Mouse (Mus musculus) intestine, embryonic 16.5 days (tissue): ENCODE measurements around the gene Hilpda. TPM values are rescaled to one million over a fixed set of nuclear protein-coding genes. Genes with fewer than 3 reads are reported as not detected.
A peak's percentile ranks its signal among the peaks of the same experiment; 100 is the strongest.

ENCODE experiments used
- ATAC-seq: fragments of 200-750 bp; cut with Nextera tagmentation; 2 replicates; pipeline ENCODE4 v1.8.0; 2017; ENCODE audit warnings: moderate TSS enrichment, moderate library complexity
- H3K27ac ChIP-seq: fragments of 300-500 bp; sonication (generic); 2 replicates; pipeline ENCODE4 v1.5.1; 2014; ENCODE audit warnings: mild to moderate bottlenecking, low read length
- H3K27me3 ChIP-seq: fragments of 300-500 bp; sonication (generic); replicated peaks from 2 replicates; pipeline ENCODE4 v1.6.1; 2014; ENCODE audit warnings: low read length, control low read depth, mixed read lengths; ENCODE audit not compliant: control insufficient read depth, insufficient read depth
- H3K36me3 ChIP-seq: fragments of 300-500 bp; sonication (generic); 2 replicates; pipeline ENCODE4 v1.6.1; 2014; ENCODE audit warnings: low read length, control low read depth; ENCODE audit not compliant: control insufficient read depth, insufficient read depth
- H3K4me1 ChIP-seq: fragments of 300-500 bp; sonication (generic); 2 replicates; pipeline ENCODE4 v1.6.1; 2014; ENCODE audit warnings: low read length, control low read depth, mixed read lengths; ENCODE audit not compliant: control insufficient read depth, insufficient read depth
- H3K4me2 ChIP-seq: fragments of 300-500 bp; sonication (generic); 2 replicates; pipeline ENCODE4 v1.6.1; 2014; ENCODE audit warnings: low read depth, low read length, control low read depth
- H3K4me3 ChIP-seq: fragments of 300-500 bp; sonication (generic); 2 replicates; pipeline ENCODE4 v1.5.1; 2014; ENCODE audit warnings: mild to moderate bottlenecking, low read length
- H3K9ac ChIP-seq: fragments of 300-500 bp; sonication (generic); 2 replicates; pipeline ENCODE4 v1.6.1; 2014; ENCODE audit warnings: low read depth, low read length
- H3K9me3 ChIP-seq: fragments of 300-500 bp; sonication (generic); 2 replicates; pipeline ENCODE4 v1.6.1; 2016; ENCODE audit warnings: low read length, control low read depth; ENCODE audit not compliant: control insufficient read depth
- WGBS: fragments of 180-500 bp; shearing (Covaris S2); extraction: QIAGEN DNeasy Blood & Tissue Kit; methylation state at CpG from one replicate; pipeline ENCODE4 v1.1.7; 2014; 5-methylcytosine and 5-hydroxymethylcytosine counted together
- polyA plus RNA-seq: library from polyadenylated mRNA; unstranded; fragments of >200 nt; fragmentation: Nextera tagmentation; extraction: Ambion mirVana; gene quantifications from 2 replicates; pipeline ENCODE4 v1.2.1, GENCODE M21; 2015

Hilpda gene
- polyA plus RNA-seq, 1 experiment from 2014 or later = 27.8 TPM

DNA sequence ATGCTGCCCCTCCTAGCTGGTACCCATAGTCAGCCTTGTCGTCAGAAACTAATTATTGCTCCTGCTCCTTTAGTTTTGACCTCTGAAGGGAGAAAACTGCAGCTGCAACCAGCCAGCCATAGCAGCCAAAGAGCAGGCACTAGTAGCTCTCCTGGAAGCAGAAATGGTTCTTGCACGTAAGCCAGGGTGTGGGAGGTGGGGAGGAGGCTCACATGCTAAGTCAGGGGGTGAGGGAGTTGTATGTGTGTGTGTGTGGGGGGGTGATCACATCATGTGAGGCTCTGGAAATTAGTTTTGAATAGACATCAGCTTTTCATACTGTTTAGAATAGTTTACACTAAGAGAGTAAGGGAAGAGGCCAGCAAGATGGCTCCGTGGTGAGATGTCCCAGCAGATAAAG lies 45.7 kb downstream of the Hilpda start:
- Histone ChIP-seq H3K36me3 (no peaks in the 10 kb centered on the region), H3K27ac (no peak overlapping the region), H3K9ac (no peak overlapping the region), H3K9me3 (no peaks in the 10 kb centered on the region), H3K27me3 (no peaks in the 10 kb centered on the region), H3K4me2 (no peak overlapping the region), H3K4me3 (no peak overlapping the region), H3K4me1 (no peaks in the 10 kb centered on the region)
- ATAC-seq = no peak
- 61% methylated on average over 3 of the region's 3 CpGs for WGBS

DNA sequence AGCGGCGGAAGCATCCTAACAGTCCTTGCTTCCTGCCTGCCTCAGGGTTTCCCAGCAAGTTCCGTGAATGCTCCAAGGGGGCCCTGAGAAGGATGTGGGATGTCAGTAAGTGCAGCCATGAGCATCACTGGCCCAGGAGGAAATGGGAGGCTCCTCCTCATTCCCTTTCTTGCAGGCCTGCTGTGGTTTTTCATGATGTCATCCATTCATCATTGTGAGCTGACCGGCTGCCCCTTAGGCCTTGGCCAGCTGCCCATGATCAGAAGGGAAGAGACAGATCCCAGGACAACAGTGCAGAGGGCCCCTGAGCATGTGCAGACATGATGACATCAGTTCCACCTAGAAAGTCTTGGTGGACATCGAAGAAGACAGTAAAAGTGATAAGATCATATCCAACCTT lies 46.6 kb downstream of the Hilpda start, which contains the start of gene Fam71f1:
Gene Fam71f1 (plus strand): TSS at position 262 of the 400 bp plus-strand sequence.
- Histone ChIP-seq H3K9ac (no peak within 1 kb of the TSS), H3K36me3 (no peaks in the 10 kb centered on the region), H3K4me3 (no peak within 1 kb of the TSS), H3K4me2 (no peak within 1 kb of the TSS), H3K27me3 (no peaks in the 10 kb centered on the region), H3K4me1 (no peaks in the 10 kb centered on the region), H3K9me3 (no peaks in the 10 kb centered on the region), H3K27ac (no peak within 1 kb of the TSS)
- 50% methylated on average over 5 of the region's 5 CpGs for WGBS
- ATAC-seq = peak; percentile 70; the same call in 1 of the 2 replicates

DNA sequence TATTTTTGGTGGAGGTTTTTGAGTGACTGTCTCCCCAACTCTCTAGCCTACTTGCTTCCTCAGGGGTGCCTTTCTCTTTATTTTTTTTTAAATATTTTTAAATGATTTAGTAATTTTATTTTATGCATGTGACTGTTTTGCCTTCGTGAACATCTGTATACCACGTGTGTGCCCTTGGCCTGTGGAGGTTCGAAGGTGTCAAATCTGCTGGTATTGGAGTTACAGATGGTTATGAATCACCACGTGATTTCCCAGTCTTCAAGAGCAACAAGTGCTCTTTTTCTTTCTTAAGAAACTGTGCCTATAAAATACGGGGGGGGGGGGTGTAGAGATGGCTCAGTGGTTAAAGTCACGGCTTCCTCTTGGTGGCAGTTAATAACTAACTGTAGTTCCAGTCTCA lies 49.3 kb downstream of the Hilpda start:
- no peak overlapping the region for H3K4me2 ChIP-seq
- H3K4me3 ChIP-seq = no peak overlapping the region
- no peak overlapping the region for H3K9ac ChIP-seq
- WGBS = 83% methylated on average over 6 of the region's 6 CpGs
- no peak for ATAC-seq
- no peaks in the 10 kb centered on the region for H3K27me3 ChIP-seq
- H3K27ac ChIP-seq = no peak overlapping the region
- no peaks in the 10 kb centered on the region for H3K4me1 ChIP-seq
- H3K9me3 ChIP-seq = no peaks in the 10 kb centered on the region
- H3K36me3 ChIP-seq = no peaks in the 10 kb centered on the region

DNA sequence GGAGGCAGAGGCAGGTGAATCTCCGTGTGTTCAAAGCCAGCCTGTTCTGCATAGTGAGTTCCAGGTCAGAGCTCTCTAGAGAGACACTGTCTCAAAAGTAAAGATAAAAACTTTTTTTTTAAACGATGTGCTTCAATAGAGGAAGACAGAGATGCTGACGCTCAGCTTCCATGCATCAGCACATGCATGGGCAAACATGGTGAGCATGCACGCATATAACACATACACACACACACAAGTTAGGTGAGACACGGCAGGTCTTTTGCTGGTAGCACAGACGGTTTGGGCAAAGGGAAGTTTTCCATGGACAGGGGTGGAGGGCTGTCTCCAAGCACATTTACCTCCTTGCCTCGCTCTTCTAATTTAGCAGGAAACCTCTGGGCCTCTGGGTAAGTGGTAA lies 49.9 kb downstream of the Hilpda start:
- H3K9me3 ChIP-seq = no peaks in the 10 kb centered on the region
- no peaks in the 10 kb centered on the region for H3K27me3 ChIP-seq
- H3K36me3 ChIP-seq = no peaks in the 10 kb centered on the region
- H3K4me2 ChIP-seq = no peak overlapping the region
- WGBS = 91% methylated on average over 7 of the region's 7 CpGs
- no peak overlapping the region for H3K9ac ChIP-seq
- no peak for ATAC-seq
- H3K27ac ChIP-seq = no peak overlapping the region
- H3K4me3 ChIP-seq = no peak overlapping the region
- H3K4me1 ChIP-seq = no peaks in the 10 kb centered on the region

DNA sequence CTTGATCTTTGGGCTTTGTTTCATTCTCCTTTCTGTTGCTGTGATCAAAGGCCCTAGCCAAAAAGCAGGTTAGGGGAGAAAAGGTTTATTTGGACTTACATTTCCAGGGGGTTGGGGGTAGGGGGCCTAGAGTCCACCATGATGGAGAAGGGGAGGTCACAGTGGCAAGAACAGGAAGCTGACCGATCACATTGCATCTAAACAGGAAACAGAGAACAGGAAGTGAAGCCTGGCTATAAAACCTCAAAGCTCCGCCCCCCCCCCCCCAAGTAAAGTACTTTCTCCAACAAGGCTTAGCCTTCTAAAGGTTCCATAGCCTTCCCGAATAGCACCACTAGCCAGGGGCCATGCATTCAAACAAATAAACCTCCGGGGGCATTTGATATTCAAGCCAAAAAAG lies 50.4 kb downstream of the Hilpda start:
- ATAC-seq = no peak
- 74% methylated on average over 4 of the region's 4 CpGs for WGBS
- no peak overlapping the region for H3K4me3 ChIP-seq

More for the DNA sequence above, 50.4 kb downstream of the Hilpda start:
- no peak overlapping the region for H3K4me2 ChIP-seq
- H3K4me1 ChIP-seq = no peaks in the 10 kb centered on the region
- no peak overlapping the region for H3K27ac ChIP-seq
- H3K9ac ChIP-seq = no peak overlapping the region
- H3K27me3 ChIP-seq = no peaks in the 10 kb centered on the region
- H3K36me3 ChIP-seq = no peaks in the 10 kb centered on the region
- no peaks in the 10 kb centered on the region for H3K9me3 ChIP-seq

Other genes with a start within 250 kb of the Hilpda start
- not detected in 2 replicates for gene Lep, start 212.3 kb upstream of the Hilpda start, polyA plus RNA-seq
- gene Rbm28, start 107.5 kb upstream of the Hilpda start, polyA plus RNA-seq = 23.5 and 25.5 TPM in 2 replicates
- 0.23 and 0.27 TPM in 2 replicates for gene Prrt4, start 92.9 kb upstream of the Hilpda start, polyA plus RNA-seq
- gene Impdh1, start 56.1 kb upstream of the Hilpda start, polyA plus RNA-seq = 39.7 and 40.1 TPM in 2 replicates
- gene Fam71f2, start 7.1 kb downstream of the Hilpda start, polyA plus RNA-seq = 0.13 and 0.29 TPM in 2 replicates
- not detected in 2 replicates for gene Fam71f1, start 46.7 kb downstream of the Hilpda start, polyA plus RNA-seq
- 276 and 282 TPM in 2 replicates for gene Calu, start 75.6 kb downstream of the Hilpda start, polyA plus RNA-seq
- 0.27 and 0.40 TPM in 2 replicates for gene Opn1sw, start 116.0 kb downstream of the Hilpda start, polyA plus RNA-seq
- 5.5 and 6.5 TPM in 2 replicates for gene Ccdc136, start 123.8 kb downstream of the Hilpda start, polyA plus RNA-seq
- 6.1 and 7.3 TPM in 2 replicates for gene Flnc, start 160.8 kb downstream of the Hilpda start, polyA plus RNA-seq
- gene Atp6v1f, start 195.2 kb downstream of the Hilpda start, polyA plus RNA-seq = 358 and 362 TPM in 2 replicates
- gene Atp6v1fnb, start 198.9 kb downstream of the Hilpda start, polyA plus RNA-seq = 0.38 TPM in 1 of 2 replicates, not detected in the other
- gene Kcp, start 235.5 kb downstream of the Hilpda start, polyA plus RNA-seq = 10.9 and 12.0 TPM in 2 replicates